Mouse (Mus musculus): ENCODE data around the gene Ifna16. TPM values are rescaled to one million over a fixed set of nuclear protein-coding genes. Genes with fewer than 3 reads are reported as not detected.

Ifna16 gene
- polyA plus RNA-seq, 1 experiment from 2014 or later, result not detected

- no peak for DNase-seq (ENCODE audit: low spot score)
Observed at GRCm38 (mm10) chr4:88644359-88644758, 32.4 kb downstream of the Ifna16 start, which contains the start of gene Ifna13. TSS of gene Ifna13 (minus strand) at chr4:88644459.

GRCm38 (mm10) chr4:88642526-88642925 lies 34.2 kb downstream of the Ifna16 start:
- DNase-seq (ENCODE audit: low spot score), result no peak

GRCm38 (mm10) chr4:88641077-88641831 lies 35.5 kb downstream of the Ifna16 start:
- peak; percentile 95 for DNase-seq (ENCODE audit: low spot score)

GRCm38 (mm10) chr4:88640704-88641076 lies 36.0 kb downstream of the Ifna16 start:
- no peak for DNase-seq (ENCODE audit: low spot score)

GRCm38 (mm10) chr4:88634311-88634710 lies 42.4 kb downstream of the Ifna16 start, which contains the start of gene C87499:
TSS of gene C87499 (minus strand) at chr4:88634411.
- DNase-seq (ENCODE audit: low spot score), result no peak

Other genes with a start within 250 kb of the Ifna16 start
- gene Hacd4, start 238.0 kb downstream of the Ifna16 start, polyA plus RNA-seq (2015; fragmentation: Nextera tagmentation; extraction: Ambion mirVana), result 2.3 and 2.4 TPM in 2 replicates
- gene Ifnb1, start 154.2 kb downstream of the Ifna16 start, polyA plus RNA-seq (2015; fragmentation: Nextera tagmentation; extraction: Ambion mirVana), result not detected in 2 replicates
- not detected in 2 replicates for gene Ifna15, start 118.7 kb downstream of the Ifna16 start, polyA plus RNA-seq (2015; fragmentation: Nextera tagmentation; extraction: Ambion mirVana)
- gene Ifna14, start 105.1 kb downstream of the Ifna16 start, polyA plus RNA-seq (2015; fragmentation: Nextera tagmentation; extraction: Ambion mirVana), result not detected in 2 replicates
- gene Ifna9, start 84.5 kb downstream of the Ifna16 start, polyA plus RNA-seq (2015; fragmentation: Nextera tagmentation; extraction: Ambion mirVana), result 0.24 TPM in 1 of 2 replicates, not detected in the other
- gene Ifna12, start 73.5 kb downstream of the Ifna16 start, polyA plus RNA-seq (2015; fragmentation: Nextera tagmentation; extraction: Ambion mirVana), result not detected in 2 replicates
- gene C87499, start 42.5 kb downstream of the Ifna16 start, polyA plus RNA-seq (2015; fragmentation: Nextera tagmentation; extraction: Ambion mirVana), result not detected in 2 replicates
- not detected in 2 replicates for gene Ifna13, start 32.5 kb downstream of the Ifna16 start, polyA plus RNA-seq (2015; fragmentation: Nextera tagmentation; extraction: Ambion mirVana)
- gene Ifna2, start 7.0 kb upstream of the Ifna16 start, polyA plus RNA-seq (2015; fragmentation: Nextera tagmentation; extraction: Ambion mirVana), result not detected in 2 replicates
- not detected in 2 replicates for gene Ifnab, start 14.4 kb upstream of the Ifna16 start, polyA plus RNA-seq (2015; fragmentation: Nextera tagmentation; extraction: Ambion mirVana)
- 0.63 and 0.85 TPM in 2 replicates for gene Gm26566, start 44.9 kb upstream of the Ifna16 start, polyA plus RNA-seq (2015; fragmentation: Nextera tagmentation; extraction: Ambion mirVana)
- 55.8 and 59.5 TPM in 2 replicates for gene Klhl9, start 45.5 kb upstream of the Ifna16 start, polyA plus RNA-seq (2015; fragmentation: Nextera tagmentation; extraction: Ambion mirVana)
- gene Gm13271, start 77.9 kb upstream of the Ifna16 start, polyA plus RNA-seq (2015; fragmentation: Nextera tagmentation; extraction: Ambion mirVana), result not detected in 2 replicates
- 0.33 and 0.37 TPM in 2 replicates for gene Gm13283, start 83.2 kb upstream of the Ifna16 start, polyA plus RNA-seq (2015; fragmentation: Nextera tagmentation; extraction: Ambion mirVana)
- gene Gm13290, start 96.9 kb upstream of the Ifna16 start, polyA plus RNA-seq (2015; fragmentation: Nextera tagmentation; extraction: Ambion mirVana), result 0.18 and 0.36 TPM in 2 replicates
- gene Gm13289, start 100.0 kb upstream of the Ifna16 start, polyA plus RNA-seq (2015; fragmentation: Nextera tagmentation; extraction: Ambion mirVana), result not detected in 2 replicates
- not detected in 2 replicates for gene Gm13272, start 102.9 kb upstream of the Ifna16 start, polyA plus RNA-seq (2015; fragmentation: Nextera tagmentation; extraction: Ambion mirVana)
- 0.23 and 0.31 TPM in 2 replicates for gene Ifnz, start 105.2 kb upstream of the Ifna16 start, polyA plus RNA-seq (2015; fragmentation: Nextera tagmentation; extraction: Ambion mirVana)
- not detected in 2 replicates for gene Gm13276, start 108.8 kb upstream of the Ifna16 start, polyA plus RNA-seq (2015; fragmentation: Nextera tagmentation; extraction: Ambion mirVana)
- gene Gm13277, start 111.7 kb upstream of the Ifna16 start, polyA plus RNA-seq (2015; fragmentation: Nextera tagmentation; extraction: Ambion mirVana), result not detected in 2 replicates
- gene Gm13278, start 114.6 kb upstream of the Ifna16 start, polyA plus RNA-seq (2015; fragmentation: Nextera tagmentation; extraction: Ambion mirVana), result not detected in 2 replicates
- not detected in 2 replicates for gene Gm13275, start 117.6 kb upstream of the Ifna16 start, polyA plus RNA-seq (2015; fragmentation: Nextera tagmentation; extraction: Ambion mirVana)
- not detected in 2 replicates for gene Gm13279, start 120.5 kb upstream of the Ifna16 start, polyA plus RNA-seq (2015; fragmentation: Nextera tagmentation; extraction: Ambion mirVana)
- gene Gm13285, start 122.7 kb upstream of the Ifna16 start, polyA plus RNA-seq (2015; fragmentation: Nextera tagmentation; extraction: Ambion mirVana), result 0.64 and 1.4 TPM in 2 replicates
- gene Gm13287, start 126.3 kb upstream of the Ifna16 start, polyA plus RNA-seq (2015; fragmentation: Nextera tagmentation; extraction: Ambion mirVana), result not detected in 2 replicates
- gene Gm13288, start 128.6 kb upstream of the Ifna16 start, polyA plus RNA-seq (2015; fragmentation: Nextera tagmentation; extraction: Ambion mirVana), result not detected in 2 replicates
- gene Ifna7, start 139.3 kb upstream of the Ifna16 start, polyA plus RNA-seq (2015; fragmentation: Nextera tagmentation; extraction: Ambion mirVana), result not detected in 2 replicates
- gene Ifna11, start 143.0 kb upstream of the Ifna16 start, polyA plus RNA-seq (2015; fragmentation: Nextera tagmentation; extraction: Ambion mirVana), result not detected in 2 replicates
- not detected in 2 replicates for gene Ifna6, start 150.5 kb upstream of the Ifna16 start, polyA plus RNA-seq (2015; fragmentation: Nextera tagmentation; extraction: Ambion mirVana)
- gene Ifna5, start 158.6 kb upstream of the Ifna16 start, polyA plus RNA-seq (2015; fragmentation: Nextera tagmentation; extraction: Ambion mirVana), result not detected in 2 replicates
- not detected in 2 replicates for gene Ifna4, start 164.9 kb upstream of the Ifna16 start, polyA plus RNA-seq (2015; fragmentation: Nextera tagmentation; extraction: Ambion mirVana)
- gene Ifna1, start 173.2 kb upstream of the Ifna16 start, polyA plus RNA-seq (2015; fragmentation: Nextera tagmentation; extraction: Ambion mirVana), result not detected in 2 replicates
- gene Ifne, start 203.3 kb upstream of the Ifna16 start, polyA plus RNA-seq (2015; fragmentation: Nextera tagmentation; extraction: Ambion mirVana), result not detected in 2 replicates

Measured in thymus, postnatal 0 days (tissue).